Mouse (Mus musculus) spleen, postnatal 14 days (tissue): ENCODE results near the gene Cyb5d2.
"Not testable (repeated sequence)": the region's sequence is repeated elsewhere in the genome, so short reads cannot be mapped to it uniquely, and the experiment has no call there.

ENCODE experiments used
- DNase-seq, 2 experiments: peaks; one replicate each; pipeline ENCODE4 v3.0.0; 2021 to 2022; ENCODE audit warnings: low spot score in 2 of 2

Cyb5d2 gene

DNA sequence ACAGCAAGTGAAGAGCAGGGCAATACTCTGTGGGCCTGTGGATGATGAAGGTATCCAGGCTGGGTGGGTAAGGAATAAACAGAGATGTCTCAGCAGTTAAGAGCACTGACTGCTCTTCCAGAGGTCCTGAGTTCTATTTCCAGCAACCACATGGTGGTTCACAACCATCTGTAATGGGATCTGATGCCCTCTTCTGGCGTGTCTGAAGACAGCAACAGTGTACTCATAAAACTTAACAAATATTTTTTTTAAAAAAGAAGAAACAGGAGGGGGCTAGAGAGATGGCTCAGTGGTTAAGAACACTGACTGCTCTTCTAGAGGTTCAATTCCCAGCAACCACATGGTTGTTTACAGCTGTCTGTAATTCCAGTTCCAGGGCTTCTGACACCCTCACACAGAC, 23.3 kb downstream of the Cyb5d2 start:
- not testable (repeated sequence) for DNase-seq

DNA sequence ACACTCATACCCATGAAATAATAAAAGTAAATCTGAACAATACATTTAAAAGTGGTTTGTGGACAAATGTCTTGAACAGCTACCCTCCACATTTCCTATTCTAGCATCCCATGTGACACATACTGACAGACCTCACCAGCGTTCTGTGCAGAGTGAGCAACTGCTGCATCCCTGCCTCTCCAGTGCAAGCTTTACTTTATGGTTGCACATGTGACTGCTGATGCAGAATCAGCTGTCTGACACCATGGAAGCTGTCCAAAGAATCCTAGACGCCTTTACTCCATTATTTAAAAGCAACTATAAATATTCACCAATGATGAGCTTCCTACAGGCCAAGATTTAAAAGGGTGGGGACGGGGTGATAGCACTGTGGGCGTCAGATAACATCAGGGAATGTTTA, 24.5 kb downstream of the Cyb5d2 start:
- DNase-seq: no peak

DNA sequence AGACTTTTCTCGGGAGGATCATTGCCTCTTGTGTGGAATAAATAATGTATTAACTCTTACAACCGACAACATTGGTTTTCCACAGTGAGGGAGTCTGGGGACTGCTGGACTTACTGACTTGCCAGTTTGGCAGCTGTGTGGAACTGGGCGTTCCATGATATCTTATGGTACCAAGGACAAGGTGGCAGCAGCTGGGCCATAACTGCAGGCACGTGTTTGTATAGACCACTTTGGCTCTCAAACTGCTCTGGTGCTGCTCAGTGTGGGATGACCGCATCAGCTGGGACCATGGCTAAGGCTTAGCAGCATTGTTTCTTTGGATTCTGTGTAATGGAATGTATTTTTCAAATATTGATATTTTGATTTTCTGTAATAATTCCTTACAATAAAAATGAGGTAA, 25.1 kb downstream of the Cyb5d2 start:
- no peak for DNase-seq

DNA sequence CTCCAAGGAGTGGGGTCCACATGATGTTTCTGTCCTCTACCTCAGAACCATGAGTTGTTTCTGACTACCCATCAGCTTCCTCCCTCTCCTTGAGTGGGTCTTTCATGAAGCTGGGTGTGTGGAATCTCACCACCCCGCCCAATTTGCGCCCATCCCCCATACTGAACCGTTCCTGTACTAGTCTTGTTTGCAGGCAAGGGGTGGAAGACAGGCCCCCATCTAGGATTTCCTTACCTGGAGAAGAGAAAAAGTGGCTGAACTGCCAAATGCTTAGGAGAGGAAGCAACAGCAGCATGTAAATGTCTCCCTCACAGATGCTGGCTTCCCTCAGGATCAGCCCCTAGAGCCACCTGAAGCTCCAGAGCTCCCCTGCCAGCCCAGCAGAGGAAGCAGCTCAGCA, 25.6 kb downstream of the Cyb5d2 start:
- no peak for DNase-seq

DNA sequence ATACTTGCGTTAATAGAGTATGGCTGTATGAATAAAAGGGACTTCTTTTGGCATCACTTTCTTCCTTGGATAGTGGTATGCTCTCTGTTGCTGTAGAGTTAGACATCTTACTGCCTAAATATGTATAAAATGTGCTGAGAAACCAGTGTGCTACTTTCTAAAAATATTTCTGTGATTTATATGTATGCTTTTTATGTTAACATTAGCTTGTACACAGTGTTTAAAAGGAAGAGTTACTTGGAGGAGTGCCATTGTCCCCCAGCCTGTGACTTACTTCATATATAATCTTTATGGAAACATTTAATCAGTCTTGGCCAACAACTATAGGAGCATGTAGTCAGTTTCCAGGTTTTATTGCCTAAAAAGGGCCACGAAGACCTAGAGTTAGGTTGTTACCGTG, 26.9 kb downstream of the Cyb5d2 start:
- no peak for DNase-seq

DNA sequence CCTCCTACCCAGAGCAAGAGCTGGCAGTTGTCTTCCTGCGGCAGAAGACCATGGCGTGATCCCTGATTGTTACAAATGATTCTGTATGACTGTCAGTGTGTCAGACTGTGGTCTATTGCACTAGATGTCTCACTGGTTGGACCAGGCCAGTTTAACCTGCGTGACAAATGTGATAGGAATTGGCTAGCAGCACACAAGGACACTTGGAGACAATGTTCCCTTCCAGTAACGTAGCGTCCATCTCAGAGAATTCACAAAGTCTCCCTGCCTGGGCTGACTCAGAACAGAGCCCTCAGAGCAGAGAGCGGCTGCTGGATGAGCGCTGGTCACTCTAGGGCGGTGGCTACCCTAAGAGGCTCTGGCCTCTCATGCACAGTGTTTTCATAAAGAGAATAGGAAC, 28.2 kb downstream of the Cyb5d2 start:
- no peak for DNase-seq

DNA sequence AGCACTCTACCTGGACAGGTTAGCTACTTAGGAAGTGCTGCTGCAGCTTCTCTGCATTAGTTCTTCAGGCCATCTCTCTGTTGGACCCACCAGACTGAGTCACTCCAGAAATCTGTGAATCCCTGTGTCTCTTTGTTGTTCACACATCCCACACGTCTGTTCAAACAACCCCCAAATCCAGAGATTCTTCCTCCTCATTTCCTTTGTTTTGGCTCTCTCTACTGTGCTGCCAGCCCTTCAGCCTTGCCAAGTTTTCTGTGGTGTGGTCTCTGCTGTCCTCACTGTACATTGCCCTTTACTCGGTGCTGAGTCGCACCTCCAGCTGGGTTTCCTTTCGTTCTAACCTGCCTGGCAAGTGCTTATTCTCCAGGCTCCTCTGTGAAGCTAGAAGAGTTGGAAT, 31.7 kb downstream of the Cyb5d2 start:
- DNase-seq: no peak

DNA sequence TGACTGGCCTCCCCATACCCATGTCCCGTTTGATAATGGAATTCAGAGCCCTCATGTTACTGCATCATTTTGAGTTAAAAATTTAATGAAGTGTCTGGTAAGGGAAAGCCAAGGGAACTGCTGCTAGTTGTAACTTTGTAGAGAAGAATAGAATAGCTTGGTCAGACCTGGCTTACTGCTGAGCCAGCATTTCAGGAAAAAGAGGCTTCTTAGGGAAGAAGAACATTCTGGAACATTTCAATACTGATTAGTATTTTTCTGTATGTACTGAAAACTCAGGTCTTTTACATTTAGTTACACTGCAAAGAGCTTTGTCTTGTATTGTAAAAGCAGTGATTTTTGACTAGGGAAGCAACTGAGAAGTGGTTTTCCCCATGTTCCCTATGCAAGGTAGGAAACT, 35.2 kb downstream of the Cyb5d2 start:
- DNase-seq: no peak

DNA sequence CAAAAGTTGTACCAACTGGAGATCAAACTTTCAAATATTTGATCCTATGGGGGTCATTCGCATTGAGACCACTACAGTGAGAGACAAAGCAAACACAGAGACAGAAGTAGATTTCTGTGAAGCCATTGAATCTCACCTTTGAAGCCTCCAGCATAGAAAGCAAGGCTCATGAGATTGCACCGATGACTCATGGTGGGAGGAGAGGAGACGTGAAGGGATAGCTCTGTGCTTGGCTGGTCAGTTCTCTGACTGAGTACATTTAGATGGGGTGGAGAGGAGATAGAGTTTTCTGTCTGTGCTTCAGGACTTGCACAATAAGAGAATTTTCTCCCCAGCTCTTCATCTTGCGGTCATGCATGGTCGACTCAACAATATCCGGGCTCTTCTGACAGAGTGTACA, 36.4 kb downstream of the Cyb5d2 start:
- no peak for DNase-seq

DNA sequence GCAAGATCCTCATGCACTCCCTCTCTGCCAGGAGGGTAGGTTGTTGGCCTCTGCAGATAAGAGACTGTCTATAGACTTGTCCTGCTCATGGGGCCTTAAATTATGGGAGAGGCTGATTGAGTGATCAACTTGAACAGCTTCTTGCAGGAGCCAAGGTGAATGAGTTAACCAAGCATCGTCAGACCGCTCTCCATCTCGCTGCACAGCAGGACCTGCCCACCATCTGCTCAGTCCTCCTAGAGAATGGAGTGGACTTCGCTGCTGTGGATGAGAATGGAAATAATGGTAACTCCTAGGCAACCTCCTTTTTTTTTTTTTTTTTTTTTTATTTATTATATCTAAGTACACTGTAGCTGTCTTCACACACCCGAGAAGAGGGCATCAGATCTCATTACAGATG, 37.6 kb downstream of the Cyb5d2 start:
- no peak for DNase-seq

DNA sequence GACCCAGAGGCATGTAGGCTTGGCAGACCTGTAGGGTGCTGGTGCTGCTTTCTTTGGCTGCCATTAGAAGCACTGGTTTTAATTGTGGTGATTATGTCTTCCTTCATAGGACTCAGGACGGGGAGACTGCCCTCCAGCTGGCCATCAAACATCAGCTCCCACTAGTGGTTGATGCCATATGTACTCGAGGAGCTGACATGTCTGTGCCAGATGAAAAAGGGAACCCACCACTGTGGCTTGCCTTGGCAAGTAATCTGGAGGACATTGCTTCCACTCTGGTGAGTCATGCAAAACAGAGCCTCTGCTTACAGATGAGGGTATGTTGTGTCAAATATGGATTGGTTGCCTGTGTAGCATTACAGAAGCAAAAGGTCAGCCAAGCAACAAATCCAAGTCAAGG, 44.0 kb downstream of the Cyb5d2 start:
- no peak for DNase-seq

DNA sequence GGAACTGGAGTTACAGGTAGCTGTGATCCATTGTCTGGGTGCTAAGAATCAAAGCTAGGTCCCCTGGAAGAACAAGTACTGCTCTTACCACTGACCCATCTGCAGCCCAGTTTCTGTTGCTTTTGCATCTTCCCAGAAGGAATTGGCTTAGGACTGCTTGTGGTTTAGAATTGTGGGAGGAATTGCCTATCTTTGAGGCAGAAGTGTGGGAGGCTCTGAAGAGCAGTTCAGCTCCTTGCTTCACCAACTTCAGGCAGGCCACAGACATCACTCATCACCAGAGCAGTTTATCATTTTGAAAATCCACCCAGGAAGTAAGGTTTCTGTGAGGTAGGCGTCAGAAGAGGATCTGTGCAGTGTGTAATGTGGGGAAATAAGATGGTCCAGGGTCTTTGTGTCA, 56.9 kb downstream of the Cyb5d2 start:
- DNase-seq: no peak

DNA sequence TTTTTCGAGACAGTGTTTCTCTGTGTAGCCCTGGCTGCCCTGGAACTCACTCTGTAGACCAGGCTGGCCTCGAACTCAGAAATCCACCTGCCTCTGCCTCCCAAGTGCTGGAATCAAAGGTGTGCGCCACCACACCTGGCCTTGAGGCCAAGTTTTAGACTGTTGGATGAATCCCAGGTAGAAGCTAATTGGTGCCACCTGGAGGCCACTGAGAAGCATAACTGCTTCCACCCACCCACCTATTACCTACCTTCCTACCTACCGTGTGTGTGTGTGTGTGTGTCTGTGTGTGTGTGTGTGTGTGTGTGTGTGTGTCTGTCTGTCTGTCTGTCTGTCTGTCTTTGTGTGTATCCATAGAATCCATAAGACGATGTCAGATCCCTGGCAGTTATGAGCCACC, 58.4 kb downstream of the Cyb5d2 start:
- DNase-seq: peak in 1 of 2 experiments; percentile 8

DNA sequence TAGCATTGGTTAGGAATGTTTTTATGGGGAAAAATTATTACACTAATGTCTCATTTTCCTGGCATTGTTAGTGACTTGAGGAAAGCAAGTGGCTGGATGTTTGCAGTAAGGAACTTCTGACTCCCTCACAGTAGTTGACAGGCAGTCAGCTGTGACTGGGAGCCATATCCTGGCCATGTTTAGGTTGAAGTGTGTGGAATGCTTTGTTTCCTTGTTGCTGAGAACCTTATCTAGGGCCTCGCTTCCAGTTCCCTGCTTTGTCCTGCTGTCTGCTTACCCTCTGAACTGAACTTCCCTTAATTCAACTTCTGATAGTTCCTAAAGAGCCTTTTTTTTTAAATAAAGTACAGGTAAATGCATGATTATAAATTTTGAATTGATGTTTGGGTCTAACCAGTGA, 59.6 kb downstream of the Cyb5d2 start:
- no peak for DNase-seq

DNA sequence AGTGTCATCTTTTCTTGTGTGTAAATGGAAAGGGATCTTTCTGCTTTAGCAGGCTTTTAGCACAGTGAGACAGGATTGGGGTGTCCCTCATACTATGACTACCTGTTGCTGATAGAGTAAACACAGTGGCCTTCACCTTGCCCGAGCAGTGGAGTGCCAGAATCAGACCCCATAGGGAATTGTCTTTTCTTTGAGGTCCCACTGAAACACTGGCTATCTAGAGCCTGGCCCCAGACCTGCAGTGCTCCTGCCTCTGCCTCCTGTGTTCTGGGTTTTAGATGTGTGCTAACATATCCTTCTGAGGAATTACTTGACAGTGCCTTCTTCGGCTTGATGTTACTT, 60.5 kb downstream of the Cyb5d2 start:
- no peak for DNase-seq

DNA sequence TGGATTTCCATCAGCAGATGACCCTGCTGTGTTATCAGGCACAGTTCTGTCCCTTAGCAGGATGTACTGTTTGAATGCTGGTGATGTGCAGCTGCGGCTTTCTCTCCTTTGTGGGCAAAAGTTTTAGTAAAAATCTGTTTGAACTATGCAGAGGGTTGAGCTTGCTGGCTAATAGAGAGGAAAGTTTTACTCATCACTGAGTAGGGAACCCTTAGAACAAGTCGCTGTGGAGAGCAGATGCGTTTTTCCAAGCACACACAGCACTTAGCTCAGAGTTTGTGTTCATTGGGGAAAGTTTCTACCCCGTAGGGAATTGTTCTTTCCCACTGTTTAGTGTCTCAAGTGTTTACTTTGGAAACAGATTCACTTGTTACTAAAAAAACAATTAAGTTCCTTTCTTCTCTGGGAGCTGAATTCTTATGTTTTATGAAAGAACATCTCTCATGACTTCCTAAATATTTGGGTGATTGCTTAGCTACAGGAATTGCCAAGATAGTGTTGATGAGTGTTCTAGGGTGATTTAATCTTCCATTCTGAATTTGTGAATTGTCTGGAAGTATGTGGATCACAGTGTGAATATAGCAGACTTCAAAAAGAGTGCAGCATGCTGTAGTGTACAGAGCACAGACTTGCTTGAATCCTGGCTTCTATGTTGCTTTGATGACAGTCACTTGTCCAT, 61.0 kb downstream of the Cyb5d2 start:
- DNase-seq: no peak

DNA sequence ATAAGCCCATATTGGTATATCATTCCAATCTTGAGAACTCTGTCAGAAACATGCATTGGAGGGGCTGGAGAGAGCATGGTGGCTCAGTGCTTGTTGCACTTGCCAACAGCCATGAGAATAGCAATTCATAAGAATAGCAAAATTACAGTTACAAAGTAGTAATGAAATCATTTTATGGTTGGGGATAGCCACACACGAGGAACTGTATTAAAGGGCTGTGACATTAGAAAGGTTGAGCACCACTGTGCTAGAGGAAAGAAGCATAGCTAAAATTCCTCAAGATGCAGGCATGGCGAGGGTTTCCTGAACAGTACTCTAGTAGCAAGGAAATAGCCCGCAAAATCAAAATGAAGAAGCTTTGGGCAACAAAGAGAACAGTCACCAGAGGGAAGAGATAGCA, 62.2 kb downstream of the Cyb5d2 start:
- DNase-seq: no peak
